Mouse (Mus musculus) heart, adult 2 months (tissue): ENCODE results near the gene Zfhx2.

ENCODE experiments used
- CTCF ChIP-seq: fragments of 200-600 bp; IDR thresholded peaks from 2 replicates; pipeline ENCODE4 v1.8.1; 2022; ENCODE audit warnings: antibody characterized with exemption, mild to moderate bottlenecking, moderate library complexity
- EP300 ChIP-seq: fragments of 200-500 bp; IDR thresholded peaks from 2 replicates; pipeline ENCODE4 v1.6.1; 2011; ENCODE audit warnings: low read depth, low read length, control low read depth; ENCODE audit not compliant: insufficient read depth
- POLR2A ChIP-seq: fragments of 200-500 bp; IDR thresholded peaks from 2 replicates; pipeline ENCODE4 v1.6.1; 2011; ENCODE audit warnings: mild to moderate bottlenecking, low read depth, low read length, control low read depth; ENCODE audit not compliant: insufficient read depth

GRCm38 (mm10) chr14:55081105-55081504, 11.0 kb downstream of the Zfhx2 start:
- TF ChIP-seq EP300, result no peak
- no peak for TF ChIP-seq POLR2A
- no peak for TF ChIP-seq CTCF
